Mouse (Mus musculus): Measurements from ENCODE around the gene Tril. TPM values are rescaled to one million over a fixed set of nuclear protein-coding genes. Genes with fewer than 3 reads are reported as not detected.
A peak's percentile ranks its signal among the peaks of the same experiment; 100 is the strongest.

Tril gene
- 14.6 and 16.3 TPM in 2 replicates for polyA plus RNA-seq (2015; fragmentation: Nextera tagmentation; extraction: Ambion mirVana)

DNA sequence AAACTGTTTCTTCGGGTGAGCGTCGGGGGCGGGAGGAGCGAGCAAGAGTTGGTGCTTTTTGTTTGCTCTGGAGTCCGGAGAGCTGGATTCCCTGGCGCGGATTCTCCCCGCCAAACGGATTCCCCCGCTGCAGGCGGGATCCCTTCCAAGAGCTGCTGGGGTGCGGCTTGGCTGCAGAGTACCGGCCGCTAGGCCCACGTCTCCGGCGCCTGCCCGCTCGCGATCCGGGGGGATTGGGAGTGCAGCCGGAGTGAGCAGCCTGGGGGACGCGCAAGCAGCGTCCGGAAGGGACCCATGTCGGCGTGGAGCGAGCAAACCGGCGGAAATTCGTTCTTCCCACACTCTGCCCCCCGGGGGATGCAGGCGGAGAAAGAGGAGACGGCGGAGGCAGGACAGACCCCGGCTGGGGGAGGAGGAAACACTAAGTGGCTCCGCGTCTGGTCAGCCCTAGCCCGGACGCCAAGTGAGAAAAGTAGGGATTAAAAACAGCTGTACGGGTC lies at the start of gene Tril:
Gene Tril (minus strand): TSS at position 345 of the 500 bp plus-strand sequence.
- ATAC-seq (ENCODE audit: low FRiP score): peak; percentile 65; the same call in 1 of the 2 replicates
- peaks cover 40% of the 10 kb centered on the region for H3K4me1 ChIP-seq
- H3K9me3 ChIP-seq (replicated peaks): no peaks in the 10 kb centered on the region
- peaks cover 56% of the 10 kb centered on the region for H3K27me3 ChIP-seq (replicated peaks)
- H3K4me2 ChIP-seq: peak within 1 kb of the TSS; percentile 89
- H3K9ac ChIP-seq (replicated peaks): peak within 1 kb of the TSS; percentile 49
- peak within 1 kb of the TSS; percentile 86 for H3K27ac ChIP-seq (replicated peaks)
- H3K4me3 ChIP-seq (replicated peaks): peak within 1 kb of the TSS; percentile 51
- H3K36me3 ChIP-seq: no peaks in the 10 kb centered on the region
- WGBS: under 1% methylated on average over 43 of the region's 43 CpGs

DNA sequence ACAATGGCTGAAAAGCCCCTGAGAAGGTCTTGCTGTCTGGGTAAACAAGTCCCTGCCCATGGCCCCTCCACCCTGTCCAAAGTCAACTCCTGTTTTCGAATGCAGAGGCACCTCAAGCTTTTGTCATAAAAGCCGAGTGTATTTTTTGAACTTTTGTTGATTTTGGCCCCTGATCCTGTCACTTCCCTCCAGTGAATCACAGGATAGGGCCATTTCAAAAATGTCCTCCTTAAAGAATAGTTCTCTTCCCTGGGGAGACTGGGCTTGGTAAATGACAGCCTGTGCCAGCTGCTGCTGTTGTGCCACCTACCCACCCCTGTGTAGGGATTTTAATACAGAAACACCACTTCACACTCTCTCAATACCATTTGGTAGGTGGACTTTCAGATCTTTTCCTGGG lies 42.4 kb upstream of the Tril start:
- Histone ChIP-seq H3K9me3 (replicated peaks) (no peaks in the 10 kb centered on the region), H3K27me3 (replicated peaks) (no peaks in the 10 kb centered on the region), H3K4me3 (replicated peaks) (no peak overlapping the region), H3K4me2 (no peak overlapping the region), H3K4me1 (peaks cover under 1% of the 10 kb centered on the region; the same call in 1 of the 2 replicates), H3K9ac (replicated peaks) (no peak overlapping the region), H3K27ac (replicated peaks) (no peak overlapping the region), H3K36me3 (no peaks in the 10 kb centered on the region)
- 66% methylated on average over 2 of the region's 2 CpGs for WGBS
- no peak for ATAC-seq (ENCODE audit: low FRiP score)

- Histone ChIP-seq H3K27ac (replicated peaks) (no peak overlapping the region), H3K4me1 (peaks cover 15% of the 10 kb centered on the region), H3K27me3 (replicated peaks) (no peaks in the 10 kb centered on the region), H3K4me2 (no peak overlapping the region), H3K4me3 (replicated peaks) (no peak overlapping the region), H3K9me3 (replicated peaks) (no peaks in the 10 kb centered on the region), H3K36me3 (no peaks in the 10 kb centered on the region), H3K9ac (replicated peaks) (no peak overlapping the region)
- ATAC-seq (ENCODE audit: low FRiP score): no peak
- WGBS: 49% methylated on average over 1 of the region's 1 CpGs
Observed at GRCm38 (mm10) chr6:53859106-53859505, 38.5 kb upstream of the Tril start.

GRCm38 (mm10) chr6:53857822-53858221 lies 37.2 kb upstream of the Tril start:
- Histone ChIP-seq H3K4me3 (replicated peaks) (no peak overlapping the region), H3K36me3 (no peaks in the 10 kb centered on the region), H3K9ac (replicated peaks) (no peak overlapping the region), H3K4me1 (peaks cover 15% of the 10 kb centered on the region), H3K27me3 (replicated peaks) (no peaks in the 10 kb centered on the region), H3K4me2 (no peak overlapping the region), H3K27ac (replicated peaks) (no peak overlapping the region), H3K9me3 (replicated peaks) (no peaks in the 10 kb centered on the region)
- no peak for ATAC-seq (ENCODE audit: low FRiP score)
- WGBS: 62% methylated on average over 7 of the region's 7 CpGs

GRCm38 (mm10) chr6:53856775-53857174 lies 36.1 kb upstream of the Tril start:
- no peak for ATAC-seq (ENCODE audit: low FRiP score)
- no peaks in the 10 kb centered on the region for H3K27me3 ChIP-seq (replicated peaks)
- 77% methylated on average over 2 of the region's 2 CpGs for WGBS
- no peak overlapping the region for H3K4me3 ChIP-seq (replicated peaks)
- no peaks in the 10 kb centered on the region for H3K9me3 ChIP-seq (replicated peaks)
- no peak overlapping the region for H3K27ac ChIP-seq (replicated peaks)
- H3K4me1 ChIP-seq: peaks cover 15% of the 10 kb centered on the region
- H3K36me3 ChIP-seq: no peaks in the 10 kb centered on the region
- no peak overlapping the region for H3K4me2 ChIP-seq
- H3K9ac ChIP-seq (replicated peaks): no peak overlapping the region

- Histone ChIP-seq H3K4me2 (no peak overlapping the region), H3K9me3 (replicated peaks) (no peaks in the 10 kb centered on the region), H3K27ac (replicated peaks) (peak overlapping the region; percentile 70), H3K4me3 (replicated peaks) (no peak overlapping the region), H3K27me3 (replicated peaks) (0 out of 2 replicates have a peak, but pooled peaks cover 3% of the 10 kb centered on the region), H3K4me1 (peaks cover 15% of the 10 kb centered on the region), H3K36me3 (no peaks in the 10 kb centered on the region), H3K9ac (replicated peaks) (no peak overlapping the region)
- 48% methylated on average over 12 of the region's 12 CpGs for WGBS
- peak; percentile 93 for ATAC-seq (ENCODE audit: low FRiP score)
Observed at GRCm38 (mm10) chr6:53854971-53855856, 34.6 kb upstream of the Tril start.

DNA sequence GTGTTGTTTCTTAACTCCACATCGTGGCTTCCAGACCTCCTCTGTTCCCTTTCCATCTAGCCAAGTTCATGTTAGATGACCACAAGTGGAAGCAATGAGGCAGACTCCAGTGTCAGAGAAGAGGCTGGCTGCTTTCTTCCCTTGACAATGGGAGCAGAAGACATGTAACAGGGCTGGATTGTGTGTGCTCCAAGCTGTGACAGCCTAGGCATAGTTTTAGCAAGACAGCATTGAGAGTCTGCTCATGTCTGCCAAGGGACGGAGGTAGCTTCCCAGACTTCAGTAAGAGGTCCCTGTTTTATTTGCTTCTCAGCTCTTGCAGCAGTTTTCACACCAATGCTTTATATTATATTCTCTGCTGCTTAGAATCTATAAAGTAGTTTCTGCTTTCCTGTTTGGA lies 33.6 kb upstream of the Tril start:
- H3K27me3 ChIP-seq (replicated peaks): 0 out of 2 replicates have a peak, but pooled peaks cover 3% of the 10 kb centered on the region
- no peak overlapping the region for H3K4me2 ChIP-seq
- no peak for ATAC-seq (ENCODE audit: low FRiP score)
- H3K9ac ChIP-seq (replicated peaks): no peak overlapping the region
- H3K27ac ChIP-seq (replicated peaks): 0 out of 2 replicates have a peak overlapping the region, but pooled peaks have one; percentile 19
- H3K4me3 ChIP-seq (replicated peaks): no peak overlapping the region
- peaks cover 15% of the 10 kb centered on the region for H3K4me1 ChIP-seq
- H3K9me3 ChIP-seq (replicated peaks): no peaks in the 10 kb centered on the region
- H3K36me3 ChIP-seq: no peaks in the 10 kb centered on the region
- 68% methylated on average over 2 of the region's 2 CpGs for WGBS

DNA sequence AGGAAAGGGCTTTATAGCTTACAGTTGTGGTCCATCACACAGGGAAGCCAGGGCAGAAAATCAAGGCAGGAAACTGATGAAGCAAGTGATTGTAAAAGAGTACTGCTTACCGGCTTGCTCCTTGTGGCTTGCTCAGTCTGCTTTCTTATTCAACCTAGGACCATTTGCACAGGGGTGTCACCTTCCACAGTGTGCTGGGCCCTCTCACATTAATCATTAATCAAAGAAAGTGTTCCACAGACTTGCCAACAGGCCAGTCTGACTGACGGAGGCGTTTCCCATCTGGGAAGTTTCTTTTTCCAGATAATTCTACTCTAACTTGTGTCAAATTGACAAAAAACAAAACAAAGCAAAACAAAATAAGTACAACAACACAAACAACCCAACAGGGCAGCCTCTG lies 32.9 kb upstream of the Tril start:
- no peaks in the 10 kb centered on the region for H3K36me3 ChIP-seq
- H3K27ac ChIP-seq (replicated peaks): no peak overlapping the region
- no peak overlapping the region for H3K9ac ChIP-seq (replicated peaks)
- WGBS: 73% methylated on average over 3 of the region's 3 CpGs
- no peaks in the 10 kb centered on the region for H3K9me3 ChIP-seq (replicated peaks)
- H3K4me3 ChIP-seq (replicated peaks): no peak overlapping the region
- no peak overlapping the region for H3K4me2 ChIP-seq
- no peak for ATAC-seq (ENCODE audit: low FRiP score)
- H3K4me1 ChIP-seq: peaks cover 15% of the 10 kb centered on the region
- H3K27me3 ChIP-seq (replicated peaks): 0 out of 2 replicates have a peak, but pooled peaks cover 3% of the 10 kb centered on the region

- H3K9me3 ChIP-seq (replicated peaks): no peaks in the 10 kb centered on the region
- no peak overlapping the region for H3K27ac ChIP-seq (replicated peaks)
- H3K4me2 ChIP-seq: no peak overlapping the region
- H3K9ac ChIP-seq (replicated peaks): no peak overlapping the region
- 97% methylated on average over 17 of the region's 17 CpGs for WGBS
- no peak for ATAC-seq (ENCODE audit: low FRiP score)
- no peak overlapping the region for H3K4me3 ChIP-seq (replicated peaks)
- 0 out of 2 replicates have a peak, but pooled peaks cover 7% of the 10 kb centered on the region for H3K27me3 ChIP-seq (replicated peaks)
- no peaks in the 10 kb centered on the region for H3K4me1 ChIP-seq
- H3K36me3 ChIP-seq: no peaks in the 10 kb centered on the region
Observed at GRCm38 (mm10) chr6:53844626-53845025, 24.0 kb upstream of the Tril start.

GRCm38 (mm10) chr6:53825213-53825612 lies 4.6 kb upstream of the Tril start:
- Histone ChIP-seq H3K4me3 (replicated peaks) (no peak overlapping the region), H3K4me2 (no peak overlapping the region), H3K27ac (replicated peaks) (no peak overlapping the region), H3K4me1 (peaks cover 11% of the 10 kb centered on the region), H3K36me3 (no peaks in the 10 kb centered on the region), H3K9me3 (replicated peaks) (no peaks in the 10 kb centered on the region), H3K9ac (replicated peaks) (no peak overlapping the region), H3K27me3 (replicated peaks) (peaks cover 24% of the 10 kb centered on the region)
- no peak for ATAC-seq (ENCODE audit: low FRiP score)
- 70% methylated on average over 4 of the region's 4 CpGs for WGBS

GRCm38 (mm10) chr6:53821041-53821501 lies 441 bp upstream of the Tril start:
- no peaks in the 10 kb centered on the region for H3K9me3 ChIP-seq (replicated peaks)
- no peak for ATAC-seq (ENCODE audit: low FRiP score)
- peak overlapping the region; percentile 49 for H3K9ac ChIP-seq (replicated peaks)
- H3K27ac ChIP-seq (replicated peaks): peak overlapping the region; percentile 86
- peaks cover 53% of the 10 kb centered on the region for H3K27me3 ChIP-seq (replicated peaks)
- H3K4me3 ChIP-seq (replicated peaks): peak overlapping the region; percentile 51
- H3K4me1 ChIP-seq: peaks cover 40% of the 10 kb centered on the region
- 3% methylated on average over 18 of the region's 18 CpGs for WGBS
- peak overlapping the region; percentile 89 for H3K4me2 ChIP-seq
- H3K36me3 ChIP-seq: no peaks in the 10 kb centered on the region
